Mouse (Mus musculus): ENCODE measurements at regions not wholly inside any gene's neighbourhood (a gene's known extent, or its start where the extent isn't known, plus 50 kb on each side); places are given as distances from the start of the nearest gene placed in this dataset.
"Not testable (repeated sequence)": the region's sequence is repeated elsewhere in the genome, so short reads cannot be mapped to it uniquely, and the experiment has no call there.

- Histone ChIP-seq H3K9me3 (no peaks in the 10 kb centered on the region), H3K27ac (replicated peaks) (no peak overlapping the region), H3K4me1 (0 out of 2 replicates have a peak, but pooled peaks cover 10% of the 10 kb centered on the region), H3K27me3 (no peaks in the 10 kb centered on the region), H3K4me3 (no peak overlapping the region), H3K4me2 (replicated peaks) (no peak overlapping the region), H3K9ac (replicated peaks) (no peak overlapping the region), H3K36me3 (no peaks in the 10 kb centered on the region)
- ATAC-seq (replicated peaks), result 0 out of 2 replicates have a peak, but pooled peaks have one; percentile 57
- WGBS, result 61% methylated on average over 11 of the region's 11 CpGs
Observed at GRCm38 (mm10) chr12:65426884-65427283, 201.6 kb downstream of the Wdr20rt start.

GRCm38 (mm10) chr12:65428214-65428981 is 203.1 kb downstream of the Wdr20rt start:
- no peaks in the 10 kb centered on the region for H3K27me3 ChIP-seq
- no peaks in the 10 kb centered on the region for H3K36me3 ChIP-seq
- peak overlapping the region; percentile 14 for H3K4me2 ChIP-seq (replicated peaks)
- H3K4me3 ChIP-seq, result no peak overlapping the region
- H3K27ac ChIP-seq (replicated peaks), result no peak overlapping the region
- no peak overlapping the region for H3K9ac ChIP-seq (replicated peaks)
- 41% methylated on average over 23 of the region's 23 CpGs for WGBS
- 0 out of 2 replicates have a peak, but pooled peaks cover 10% of the 10 kb centered on the region for H3K4me1 ChIP-seq
- H3K9me3 ChIP-seq, result no peaks in the 10 kb centered on the region
- no peak; the same call in 1 of the 2 replicates for ATAC-seq (replicated peaks)

- H3K9ac ChIP-seq (replicated peaks), result no peak overlapping the region
- no peak overlapping the region for H3K4me2 ChIP-seq (replicated peaks)
- no peaks in the 10 kb centered on the region for H3K4me1 ChIP-seq
- WGBS, result 79% methylated on average over 4 of the region's 4 CpGs
- H3K27me3 ChIP-seq, result no peaks in the 10 kb centered on the region
- no peaks in the 10 kb centered on the region for H3K9me3 ChIP-seq
- no peak for ATAC-seq (replicated peaks)
- H3K36me3 ChIP-seq, result no peaks in the 10 kb centered on the region
- no peak overlapping the region for H3K27ac ChIP-seq (replicated peaks)
- no peak overlapping the region for H3K4me3 ChIP-seq
Observed at GRCm38 (mm10) chr12:65450845-65451244, 225.5 kb downstream of the Wdr20rt start.

- no peaks in the 10 kb centered on the region for H3K36me3 ChIP-seq
- no peak overlapping the region for H3K4me3 ChIP-seq
- no peak for ATAC-seq (replicated peaks)
- no peak overlapping the region for H3K9ac ChIP-seq (replicated peaks)
- no peak overlapping the region for H3K4me2 ChIP-seq (replicated peaks)
- no peaks in the 10 kb centered on the region for H3K9me3 ChIP-seq
- no peaks in the 10 kb centered on the region for H3K4me1 ChIP-seq
- WGBS, result 92% methylated on average over 3 of the region's 3 CpGs
- H3K27me3 ChIP-seq, result no peaks in the 10 kb centered on the region
- no peak overlapping the region for H3K27ac ChIP-seq (replicated peaks)
Observed at GRCm38 (mm10) chr12:65455683-65456082, 230.4 kb downstream of the Wdr20rt start.

- H3K27me3 ChIP-seq, result no peaks in the 10 kb centered on the region
- no peaks in the 10 kb centered on the region for H3K4me1 ChIP-seq
- 67% methylated on average over 3 of the region's 3 CpGs for WGBS
- no peak overlapping the region for H3K9ac ChIP-seq (replicated peaks)
- H3K36me3 ChIP-seq, result no peaks in the 10 kb centered on the region
- H3K9me3 ChIP-seq, result no peaks in the 10 kb centered on the region
- H3K4me2 ChIP-seq (replicated peaks), result no peak overlapping the region
- no peak for ATAC-seq (replicated peaks)
- H3K27ac ChIP-seq (replicated peaks), result no peak overlapping the region
- H3K4me3 ChIP-seq, result no peak overlapping the region
Observed at GRCm38 (mm10) chr12:65456956-65457355, 231.6 kb downstream of the Wdr20rt start.

- no peak for ATAC-seq (replicated peaks)
- Histone ChIP-seq H3K4me2 (replicated peaks) (no peak overlapping the region), H3K27me3 (no peaks in the 10 kb centered on the region), H3K9me3 (no peaks in the 10 kb centered on the region), H3K4me3 (no peak overlapping the region), H3K4me1 (no peaks in the 10 kb centered on the region), H3K27ac (replicated peaks) (no peak overlapping the region), H3K36me3 (no peaks in the 10 kb centered on the region), H3K9ac (replicated peaks) (no peak overlapping the region)
- 76% methylated on average over 2 of the region's 2 CpGs for WGBS
Observed at GRCm38 (mm10) chr12:65464246-65464645, 238.9 kb downstream of the Wdr20rt start.

GRCm38 (mm10) chr12:65478674-65479073 is 253.4 kb downstream of the Wdr20rt start:
- H3K4me1 ChIP-seq; H3K4me3 ChIP-seq; H3K27me3 ChIP-seq; H3K9ac ChIP-seq (replicated peaks); H3K9me3 ChIP-seq; H3K36me3 ChIP-seq; H3K27ac ChIP-seq (replicated peaks); H3K4me2 ChIP-seq (replicated peaks); ATAC-seq (replicated peaks): not testable (repeated sequence)
- 55% methylated on average over 9 of the region's 9 CpGs for WGBS

GRCm38 (mm10) chr12:65480829-65481228 is 255.5 kb downstream of the Wdr20rt start:
- 74% methylated on average over 4 of the region's 4 CpGs for WGBS
- Histone ChIP-seq H3K4me1 (no peaks in the 10 kb centered on the region), H3K9ac (replicated peaks) (no peak overlapping the region), H3K27me3 (no peaks in the 10 kb centered on the region), H3K36me3 (no peaks in the 10 kb centered on the region), H3K9me3 (no peaks in the 10 kb centered on the region), H3K4me3 (no peak overlapping the region), H3K4me2 (replicated peaks) (no peak overlapping the region), H3K27ac (replicated peaks) (no peak overlapping the region)
- no peak for ATAC-seq (replicated peaks)

GRCm38 (mm10) chr12:65491092-65491491 is 265.8 kb downstream of the Wdr20rt start:
- no peaks in the 10 kb centered on the region for H3K9me3 ChIP-seq
- no peak overlapping the region for H3K27ac ChIP-seq (replicated peaks)
- no peak overlapping the region for H3K4me3 ChIP-seq
- peak; percentile 38; the same call in 1 of the 2 replicates for ATAC-seq (replicated peaks)
- no peak overlapping the region for H3K4me2 ChIP-seq (replicated peaks)
- H3K36me3 ChIP-seq, result no peaks in the 10 kb centered on the region
- H3K9ac ChIP-seq (replicated peaks), result no peak overlapping the region
- H3K4me1 ChIP-seq, result no peaks in the 10 kb centered on the region
- WGBS, result 66% methylated on average over 2 of the region's 2 CpGs
- no peaks in the 10 kb centered on the region for H3K27me3 ChIP-seq

GRCm38 (mm10) chr12:65494388-65495030 is 269.2 kb downstream of the Wdr20rt start:
- WGBS, result 97% methylated on average over 5 of the region's 5 CpGs
- ATAC-seq (replicated peaks), result no peak
- H3K4me1 ChIP-seq, result no peaks in the 10 kb centered on the region
- no peaks in the 10 kb centered on the region for H3K9me3 ChIP-seq
- H3K36me3 ChIP-seq, result no peaks in the 10 kb centered on the region
- H3K4me2 ChIP-seq (replicated peaks), result no peak overlapping the region
- H3K27ac ChIP-seq (replicated peaks), result no peak overlapping the region
- H3K27me3 ChIP-seq, result no peaks in the 10 kb centered on the region
- H3K4me3 ChIP-seq, result no peak overlapping the region
- H3K9ac ChIP-seq (replicated peaks), result no peak overlapping the region

- no peak for ATAC-seq (replicated peaks)
- Histone ChIP-seq H3K36me3 (no peaks in the 10 kb centered on the region), H3K27me3 (no peaks in the 10 kb centered on the region), H3K27ac (replicated peaks) (no peak overlapping the region), H3K4me2 (replicated peaks) (no peak overlapping the region), H3K9ac (replicated peaks) (no peak overlapping the region), H3K4me3 (no peak overlapping the region), H3K4me1 (no peaks in the 10 kb centered on the region), H3K9me3 (no peaks in the 10 kb centered on the region)
- WGBS, result 76% methylated on average over 6 of the region's 6 CpGs
Observed at GRCm38 (mm10) chr12:65496613-65497012, 271.3 kb downstream of the Wdr20rt start.

- no peaks in the 10 kb centered on the region for H3K4me1 ChIP-seq
- no peak overlapping the region for H3K27ac ChIP-seq (replicated peaks)
- H3K9me3 ChIP-seq, result no peaks in the 10 kb centered on the region
- no peaks in the 10 kb centered on the region for H3K27me3 ChIP-seq
- no peaks in the 10 kb centered on the region for H3K36me3 ChIP-seq
- ATAC-seq (replicated peaks), result no peak
- no peak overlapping the region for H3K4me2 ChIP-seq (replicated peaks)
- WGBS, result 80% methylated on average over 6 of the region's 6 CpGs
- H3K9ac ChIP-seq (replicated peaks), result no peak overlapping the region
- H3K4me3 ChIP-seq, result no peak overlapping the region
Observed at GRCm38 (mm10) chr12:65497602-65498001, 272.3 kb downstream of the Wdr20rt start.
